ENCODE assay signal across 15 mouse cellular contexts in the genomic region with DNA sequence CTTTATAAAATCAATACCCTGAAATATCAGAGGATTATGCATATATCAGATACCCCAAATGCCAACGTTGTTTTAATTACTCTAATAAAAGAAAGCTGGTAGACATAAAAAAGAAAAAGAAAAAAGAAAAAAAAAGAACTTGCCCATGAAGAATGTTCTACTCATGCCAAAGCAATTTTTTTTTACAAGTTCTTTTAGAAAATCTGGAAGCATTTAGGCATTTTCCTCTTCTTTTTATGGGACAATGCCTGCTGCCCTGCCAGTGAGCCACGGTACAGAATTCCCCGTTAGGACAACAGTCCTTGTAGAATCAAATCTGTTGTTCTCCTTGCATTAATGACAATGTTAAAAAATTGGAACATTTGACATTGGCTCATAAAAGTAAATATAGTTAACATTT.
"Had no signal": no experiment of that assay in that cellular context is flagged by ENCODE, and none has a peak within 500 bp of the region (broad histone marks: within the 10 kb centered on the region; RNA-seq: fewer than 3 reads in every experiment).

No protein-coding gene starts in this region.

- DNase-seq: kidney, adult 11 months; kidney, adult 9 months; kidney, postnatal 36 days; layer of hippocampus, adult 9-11 months; liver; lung, embryonic 14.5 days; lung, postnatal 10 days; lung, postnatal 4 days; midbrain, embryonic 14.5 days had no signal

- H3K4me3 ChIP-seq: liver, embryonic 15.5 days; midbrain, embryonic 10.5 days; myocyte; neural tube, embryonic 15.5 days had no signal

- H3K27ac ChIP-seq: kidney, postnatal 0 days; liver, embryonic 15.5 days; midbrain, embryonic 10.5 days; neural tube, embryonic 15.5 days; stomach, postnatal 0 days had no signal

- H3K4me1 ChIP-seq: liver, embryonic 15.5 days; midbrain, embryonic 10.5 days; neural tube, embryonic 15.5 days had no signal

- H3K9me3 ChIP-seq: liver, embryonic 15.5 days; midbrain, embryonic 10.5 days; neural tube, embryonic 15.5 days had no signal

- H3K9ac ChIP-seq: liver, embryonic 15.5 days; lung, embryonic 14.5 days; neural tube, embryonic 15.5 days had no signal

- H3K4me2 ChIP-seq: liver, embryonic 15.5 days; lung, embryonic 14.5 days; neural tube, embryonic 15.5 days had no signal

- H3K27me3 ChIP-seq: liver, embryonic 15.5 days; neural tube, embryonic 15.5 days had no signal

- H3K36me3 ChIP-seq: liver, embryonic 15.5 days; midbrain, embryonic 10.5 days; neural tube, embryonic 15.5 days had no signal
